Mouse (Mus musculus) G1E (cell line): ENCODE measurements around the gene Pla2g3. TPM values are rescaled to one million over a fixed set of nuclear protein-coding genes. Genes with fewer than 3 reads are reported as not detected.

Experiments used
- ATAC-seq: 2 replicates; pipeline ENCODE4 v1.8.0; 2016; ENCODE audit warnings: mild to moderate bottlenecking; ENCODE audit not compliant: insufficient number of reproducible peaks, poor library complexity, low FRiP score, severe bottlenecking; ENCODE audit errors: extremely low read depth
- DNase-seq: peaks from one replicate; pipeline ENCODE4 v3.0.0; 2012; ENCODE audit warnings: low spot score
- H3K27me3 ChIP-seq: 2 replicates; pipeline ENCODE4 v1.6.1; 2012; ENCODE audit warnings: mild to moderate bottlenecking, low read length, inconsistent platforms; ENCODE audit not compliant: insufficient read depth
- H3K36me3 ChIP-seq: replicated peaks from 2 replicates; pipeline ENCODE3; 2012; ENCODE audit warnings: mild to moderate bottlenecking, inconsistent platforms
- H3K4me1 ChIP-seq: 2 replicates; pipeline ENCODE4 v1.6.1; 2012; ENCODE audit warnings: low read depth, low read length, inconsistent platforms, mixed read lengths; ENCODE audit not compliant: insufficient read depth
- H3K4me3 ChIP-seq: 2 replicates; pipeline ENCODE4 v1.5.1; 2012; ENCODE audit warnings: low read depth, mild to moderate bottlenecking, inconsistent platforms, low read length, moderate library complexity, mixed read lengths
- H3K9me3 ChIP-seq: replicated peaks from 2 replicates; pipeline ENCODE4 v1.6.1; 2012; ENCODE audit warnings: inconsistent platforms
- CTCF ChIP-seq: IDR thresholded peaks from 2 replicates; pipeline ENCODE4 v1.5.1; 2012; ENCODE audit warnings: low read depth, low read length, inconsistent platforms, mixed read lengths
- GATA1 ChIP-seq: IDR thresholded peaks from 2 replicates; pipeline ENCODE4 v1.6.1; 2012; ENCODE audit warnings: borderline replicate concordance, low read length, inconsistent platforms, mixed read lengths
- GATA2 ChIP-seq: IDR thresholded peaks from 2 replicates; pipeline ENCODE4 v1.6.1; 2012; ENCODE audit warnings: low read depth, low read length, inconsistent platforms, borderline replicate concordance
- POLR2AphosphoS5 ChIP-seq: IDR thresholded peaks from 2 replicates; pipeline ENCODE4 v1.6.1; 2012; ENCODE audit warnings: low read depth, low read length, inconsistent platforms; ENCODE audit not compliant: insufficient replicate concordance
- TAL1 ChIP-seq: conservative IDR thresholded peaks from 2 replicates; pipeline ENCODE4 v1.6.1; 2012; ENCODE audit warnings: low read depth, low read length, inconsistent platforms, mixed read lengths
- polyA plus RNA-seq: library from polyadenylated mRNA; stranded (reverse); fragments of >175 nt; gene quantifications from 2 replicates; pipeline ENCODE4 v1.2.3, GENCODE M21; 2012
- total RNA-seq, 2 experiments: library from RNA; stranded (forward) in 1 of 2; stranded (reverse) in 1 of 2; fragments of 200-1000 nt in 1 of 2; fragments of >200 nt in 1 of 2; fragmentation: Nextera tagmentation in 1 of 2; gene quantifications; 2 replicates each; pipeline ENCODE4 v1.2.3; 2014 to 2017

Gene Pla2g3
- total and polyA plus RNA-seq, 3 experiments, result 0.11 TPM; not detected in 2

DNA sequence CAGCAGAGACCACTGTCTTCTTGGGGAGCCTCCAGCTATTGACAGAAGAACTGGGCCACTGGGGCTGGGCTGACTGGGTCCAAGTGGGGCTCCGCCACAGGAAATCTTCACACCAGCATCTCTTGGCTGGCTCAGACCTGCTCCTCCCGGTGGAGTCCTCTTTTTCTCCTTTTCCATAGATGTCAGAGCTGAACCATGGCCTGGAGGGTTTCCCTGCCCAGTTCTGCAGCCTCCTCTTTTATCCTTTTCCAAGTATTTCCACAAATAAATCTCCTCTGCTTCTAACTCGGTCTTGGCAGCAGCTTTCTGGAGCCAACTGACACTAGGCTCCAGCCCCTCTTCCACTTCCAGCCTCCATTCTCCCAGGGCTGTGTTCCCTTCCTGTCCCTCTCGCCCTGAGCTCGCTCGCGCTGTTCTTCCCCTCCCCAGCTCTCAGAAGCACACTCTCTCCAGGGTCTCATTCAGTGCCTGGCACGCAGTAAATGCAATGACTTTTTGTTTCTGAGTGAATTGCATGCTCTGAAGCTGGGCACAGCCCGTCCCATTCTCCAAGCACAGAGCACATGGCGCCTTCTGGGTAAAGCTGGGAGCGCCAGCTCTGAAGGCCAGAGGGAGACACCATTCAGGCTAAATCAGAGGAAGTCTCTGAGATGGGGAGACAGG, 4.0 kb upstream of the Pla2g3 start:
- Histone ChIP-seq H3K9me3 (no peaks in the 10 kb centered on the region), H3K27me3 (peaks cover 8% of the 10 kb centered on the region; the same call in 1 of the 2 replicates), H3K4me1 (no peaks in the 10 kb centered on the region), H3K4me3 (no peak overlapping the region), H3K36me3 (no peaks in the 10 kb centered on the region)
- TF ChIP-seq POLR2AphosphoS5 (no peak), GATA1 (no peak), CTCF (no peak)
- DNase-seq (no peak), ATAC-seq (no peak)

DNA sequence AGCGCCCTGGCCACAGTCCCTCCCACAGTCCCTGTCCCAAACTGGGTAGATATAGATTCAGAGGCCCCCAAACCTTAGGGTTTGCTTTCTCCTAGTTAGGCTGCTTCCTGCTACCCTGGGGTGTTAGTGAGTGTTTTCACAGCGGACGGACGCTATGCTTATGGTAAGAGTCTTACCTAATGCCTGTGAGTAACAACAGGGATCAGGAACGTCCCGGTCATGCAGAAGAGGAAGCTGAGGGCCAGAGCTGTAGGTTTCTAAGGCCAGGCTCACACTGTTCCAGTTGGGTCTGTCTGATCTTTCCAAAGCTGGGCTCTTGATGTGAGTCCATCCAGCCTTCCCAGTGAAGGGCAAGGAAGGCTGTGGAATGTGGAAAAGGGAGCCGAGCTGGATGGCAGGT, 1.7 kb upstream of the Pla2g3 start:
- H3K36me3 ChIP-seq, result no peaks in the 10 kb centered on the region
- no peak for DNase-seq
- H3K9me3 ChIP-seq, result no peaks in the 10 kb centered on the region
- no peaks in the 10 kb centered on the region for H3K4me1 ChIP-seq
- H3K4me3 ChIP-seq, result no peak overlapping the region
- TF ChIP-seq POLR2AphosphoS5, result no peak
- no peak for ATAC-seq
- H3K27me3 ChIP-seq, result peaks cover 14% of the 10 kb centered on the region; the same call in 1 of the 2 replicates

DNA sequence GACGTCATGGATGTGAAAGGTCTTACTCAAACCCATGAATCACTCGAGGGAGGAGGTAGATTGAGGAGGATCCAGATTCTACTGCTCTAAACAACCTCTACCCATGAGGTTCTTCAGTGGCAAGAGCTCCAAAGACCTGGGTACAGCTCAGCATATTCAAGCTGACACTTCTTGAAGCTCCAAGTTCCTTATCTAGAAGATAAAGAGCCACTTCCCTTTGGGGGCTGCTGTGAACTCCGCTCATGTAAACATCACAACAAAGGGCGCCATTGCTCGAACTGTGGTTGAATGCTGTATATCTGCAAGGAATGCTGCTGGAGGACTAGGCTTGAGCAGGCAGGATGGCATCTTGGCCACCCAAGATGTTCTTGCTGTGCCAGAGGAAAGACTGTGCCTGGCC, 952 bp downstream of the Pla2g3 start:
- no peaks in the 10 kb centered on the region for H3K9me3 ChIP-seq
- no peaks in the 10 kb centered on the region for H3K36me3 ChIP-seq
- peaks cover 27% of the 10 kb centered on the region; the same call in 1 of the 2 replicates for H3K27me3 ChIP-seq
- ATAC-seq, result no peak
- DNase-seq, result no peak
- H3K4me3 ChIP-seq, result no peak overlapping the region
- TF ChIP-seq TAL1, result no peak
- no peak for TF ChIP-seq GATA2
- TF ChIP-seq GATA1, result no peak
- no peak for TF ChIP-seq POLR2AphosphoS5
- TF ChIP-seq CTCF, result no peak
- H3K4me1 ChIP-seq, result no peaks in the 10 kb centered on the region

DNA sequence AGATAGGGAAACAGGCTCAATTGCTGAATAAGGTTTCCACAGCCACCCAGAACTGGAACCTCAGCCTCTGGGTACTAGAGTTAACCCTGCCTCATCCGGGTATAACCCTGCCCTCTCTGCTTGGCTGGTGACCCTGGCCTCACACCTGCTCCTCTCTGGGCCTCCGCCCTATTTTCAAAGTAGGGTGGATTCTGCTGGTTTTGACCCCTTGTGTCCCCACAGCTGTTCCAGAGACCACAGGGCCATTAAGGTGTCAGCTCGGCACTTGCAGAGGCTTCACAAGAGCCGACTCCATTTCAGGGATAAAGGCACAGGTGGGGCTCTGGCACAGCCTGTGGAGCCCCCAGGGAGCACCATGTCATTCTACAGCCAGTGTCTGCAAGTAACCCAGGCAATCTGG, 4.7 kb downstream of the Pla2g3 start:
- DNase-seq, result no peak
- no peak for TF ChIP-seq TAL1
- TF ChIP-seq CTCF, result no peak
- TF ChIP-seq GATA1, result no peak
- TF ChIP-seq GATA2, result no peak
- no peak for TF ChIP-seq POLR2AphosphoS5
- ATAC-seq, result no peak

DNA sequence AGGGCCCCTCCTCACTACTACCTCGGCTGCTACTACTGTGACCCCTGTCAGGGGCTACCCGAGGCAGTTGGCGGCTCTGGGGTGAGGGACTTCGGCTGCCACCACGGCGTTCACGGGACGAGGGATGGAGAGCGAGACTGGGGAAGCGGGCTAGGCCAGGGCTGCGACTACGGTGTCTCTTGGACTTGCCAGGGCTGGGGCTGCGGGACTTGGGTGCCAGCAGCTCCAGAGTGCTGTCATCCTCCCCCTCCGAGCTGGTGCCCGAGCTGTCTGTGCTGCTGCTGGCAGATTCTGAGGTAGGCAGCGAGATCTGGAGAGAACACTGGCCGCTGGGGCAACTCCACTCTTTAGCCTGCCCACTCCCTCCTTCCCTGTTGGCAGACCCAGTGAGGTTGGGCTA, 6.8 kb downstream of the Pla2g3 start:
- TF ChIP-seq TAL1 (no peak), GATA1 (no peak), GATA2 (no peak), CTCF (no peak), POLR2AphosphoS5 (no peak)
- ATAC-seq (no peak), DNase-seq (no peak)
- Histone ChIP-seq H3K27me3 (peaks cover 26% of the 10 kb centered on the region; the same call in 1 of the 2 replicates), H3K36me3 (no peaks in the 10 kb centered on the region), H3K4me1 (no peaks in the 10 kb centered on the region), H3K9me3 (no peaks in the 10 kb centered on the region), H3K4me3 (no peak overlapping the region)

More for the DNA sequence above, 4.7 kb downstream of the Pla2g3 start:
- Histone ChIP-seq H3K9me3 (no peaks in the 10 kb centered on the region), H3K36me3 (no peaks in the 10 kb centered on the region), H3K4me1 (no peaks in the 10 kb centered on the region), H3K27me3 (peaks cover 28% of the 10 kb centered on the region; the same call in 1 of the 2 replicates), H3K4me3 (no peak overlapping the region)

DNA sequence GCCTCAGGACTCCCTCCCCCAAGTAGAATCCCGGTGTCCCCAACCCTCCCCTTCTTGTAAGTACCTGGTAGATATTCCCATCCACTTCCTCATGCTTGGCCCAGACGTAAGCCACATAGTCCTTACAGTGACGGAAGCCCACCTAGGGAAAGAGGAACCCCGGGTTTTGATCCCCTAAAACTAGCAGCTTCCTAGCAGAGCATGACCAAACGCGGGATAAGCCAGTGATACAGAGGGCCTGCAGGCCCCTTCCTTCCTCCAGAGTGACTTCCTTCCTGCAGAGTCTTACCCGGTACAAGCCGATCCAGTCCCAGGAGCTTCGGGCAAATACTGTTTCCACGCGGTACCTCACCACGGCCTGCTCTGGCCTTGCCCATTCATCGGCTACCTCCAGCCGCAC, 7.4 kb downstream of the Pla2g3 start:
- DNase-seq (no peak), ATAC-seq (no peak)
- Histone ChIP-seq H3K4me3 (no peak overlapping the region), H3K9me3 (no peaks in the 10 kb centered on the region), H3K4me1 (no peaks in the 10 kb centered on the region), H3K27me3 (peaks cover 22% of the 10 kb centered on the region; the same call in 1 of the 2 replicates), H3K36me3 (no peaks in the 10 kb centered on the region)
- TF ChIP-seq GATA1 (no peak), CTCF (no peak), GATA2 (no peak), TAL1 (no peak), POLR2AphosphoS5 (no peak)

DNA sequence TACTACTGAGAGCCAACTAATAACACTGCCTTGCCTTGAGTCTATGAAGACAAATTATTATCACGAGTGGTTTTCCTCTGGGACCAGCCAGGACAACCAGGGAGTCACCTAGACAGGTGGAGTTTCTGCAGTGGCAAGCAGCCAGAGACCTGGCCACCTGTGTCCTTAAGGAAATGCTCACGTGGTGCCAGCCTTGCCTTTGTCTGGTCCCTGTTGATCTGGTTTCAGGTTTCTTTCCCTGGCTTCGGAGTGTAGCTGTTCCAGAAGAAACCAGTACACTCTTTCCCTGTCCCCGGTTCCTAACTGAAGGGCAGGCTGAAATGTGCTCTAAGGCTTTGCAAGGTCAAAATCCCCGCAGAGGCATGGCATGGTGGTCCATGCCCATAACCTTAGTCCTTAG, 8.7 kb downstream of the Pla2g3 start:
- ATAC-seq (no peak), DNase-seq (no peak)
- H3K36me3 ChIP-seq, result no peaks in the 10 kb centered on the region
- no peaks in the 10 kb centered on the region for H3K9me3 ChIP-seq
- H3K4me3 ChIP-seq, result no peak overlapping the region
- peaks cover 23% of the 10 kb centered on the region; the same call in 1 of the 2 replicates for H3K27me3 ChIP-seq
- H3K4me1 ChIP-seq, result no peaks in the 10 kb centered on the region
- TF ChIP-seq TAL1, result no peak
- TF ChIP-seq GATA2, result no peak
